Mouse (Mus musculus): ENCODE measurements around the gene Mpv17l2.

GRCm38 (mm10) chr8:70773833-70774232, 13.1 kb upstream of the Mpv17l2 start:
- TF ChIP-seq CTCF (IDR thresholded peaks at IDR 0.05; ENCODE audit: borderline replicate concordance, extremely low read depth, insufficient read depth, insufficient read length) (no peak), POLR2A (IDR thresholded peaks at IDR 0.05; ENCODE audit: borderline replicate concordance, extremely low read depth, insufficient read depth, insufficient read length, poor library complexity, severe bottlenecking) (no peak)

Data from brain, embryonic 14.5 days (tissue).